Mouse (Mus musculus) neural tube, embryonic 10.5 days (tissue): Measurements from ENCODE around the gene Pcolce.
A peak's percentile ranks its signal among the peaks of the same experiment; 100 is the strongest.

Experiments
- DNase-seq: peaks from one replicate; pipeline ENCODE4 v3.0.0-alpha.2; 2017; ENCODE audit warnings: low spot score; ENCODE audit errors: extremely low spot score

Gene Pcolce

GRCm38 (mm10) chr5:137613550-137613949, at the start of gene Pcolce:
TSS of gene Pcolce (minus strand) at chr5:137613784.
- no peak for DNase-seq

DNA sequence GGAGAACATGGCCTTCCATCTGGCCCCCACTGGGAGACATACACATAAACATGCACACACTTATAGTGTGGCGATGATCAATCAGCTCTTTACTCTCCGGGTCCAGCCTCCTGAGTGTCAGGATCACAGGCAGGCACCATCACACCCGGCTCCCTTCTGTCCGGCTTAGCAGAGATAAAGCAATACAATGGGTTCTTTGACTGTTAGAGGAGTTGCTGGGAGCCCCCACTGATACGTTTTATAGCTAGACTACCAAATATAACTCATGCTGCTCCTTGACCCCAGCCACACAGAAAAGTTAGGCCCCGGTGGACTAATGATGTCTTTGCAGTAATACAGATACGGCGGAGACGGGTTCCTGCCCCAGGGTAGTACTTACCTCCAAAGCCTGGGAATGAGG, 49.5 kb upstream of the Pcolce start:
- DNase-seq = no peak

DNA sequence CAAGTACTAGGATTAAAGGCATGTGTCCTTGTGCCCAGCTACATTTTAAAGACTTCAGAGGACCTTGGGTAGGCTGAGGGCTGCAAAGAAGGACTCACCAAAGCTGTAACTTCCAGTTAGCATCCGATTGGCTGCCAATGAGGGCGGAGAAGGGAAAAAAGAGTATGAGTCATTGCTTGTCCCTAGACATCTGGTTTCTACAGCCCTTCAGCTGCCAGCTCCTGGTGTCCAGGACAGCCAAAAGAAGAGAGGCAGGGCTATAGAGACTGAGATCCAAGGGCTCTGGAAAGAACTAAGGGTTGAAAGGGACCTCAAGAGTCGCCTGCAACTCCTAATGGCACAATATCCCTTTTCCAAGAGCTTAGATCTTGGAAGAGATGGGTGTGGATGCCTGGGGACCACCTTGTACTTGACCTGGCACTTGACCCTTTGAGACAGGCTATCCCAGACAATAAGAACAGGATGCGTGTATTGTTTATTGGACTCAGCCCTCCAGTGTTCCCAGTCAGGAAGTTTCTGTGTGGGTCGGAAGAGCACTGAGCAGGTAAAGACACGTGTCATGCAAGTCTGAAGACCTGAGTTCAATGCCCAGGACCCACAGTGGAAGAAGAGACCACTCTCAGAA, 46.6 kb upstream of the Pcolce start:
- no peak for DNase-seq

GRCm38 (mm10) chr5:137656977-137657376, 43.4 kb upstream of the Pcolce start:
- DNase-seq = peak; percentile 42

GRCm38 (mm10) chr5:137654746-137655145, 41.2 kb upstream of the Pcolce start:
- no peak for DNase-seq

DNA sequence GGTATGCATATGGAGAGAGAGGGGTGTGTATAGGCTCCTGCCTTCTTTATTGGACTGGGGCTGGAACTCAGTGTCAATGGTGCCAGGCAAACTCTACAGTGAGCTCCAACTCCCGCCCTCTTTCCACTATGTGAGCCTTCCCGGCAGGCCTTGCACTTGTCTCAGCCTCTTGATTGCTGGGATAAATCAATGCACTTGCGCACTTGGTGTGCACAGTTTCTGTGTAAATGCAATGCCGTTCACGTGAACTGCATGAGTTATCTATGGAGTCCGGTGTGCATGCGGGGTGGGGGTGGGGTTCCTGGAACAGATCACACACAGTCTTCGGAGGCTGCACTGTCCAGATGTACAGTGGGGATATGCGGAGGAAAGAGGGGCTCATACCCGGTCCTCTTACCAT, 39.8 kb upstream of the Pcolce start:
- no peak for DNase-seq

DNA sequence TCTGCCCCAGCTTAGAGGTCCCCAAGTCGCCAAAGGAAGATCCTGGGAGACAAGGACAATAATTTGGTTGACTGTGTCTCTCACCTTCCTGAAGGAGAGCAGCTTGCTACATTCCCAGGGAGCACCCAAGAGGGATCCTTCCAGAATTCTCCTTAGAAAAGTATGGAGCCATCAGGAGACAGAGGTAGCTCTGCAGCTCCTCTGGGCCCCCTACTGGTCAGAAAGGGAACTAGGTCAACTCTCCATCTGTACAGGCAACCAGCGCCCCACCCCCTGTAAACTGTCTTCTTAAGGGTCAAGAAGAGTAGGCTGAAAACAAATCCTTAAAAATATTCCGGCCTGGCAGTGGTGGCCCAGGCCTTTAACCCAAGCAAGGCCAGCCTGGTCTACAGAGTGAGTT, 38.9 kb upstream of the Pcolce start:
- peak; percentile 67 for DNase-seq

GRCm38 (mm10) chr5:137649669-137650571, 36.3 kb upstream of the Pcolce start:
- peak; percentile 35 for DNase-seq

DNA sequence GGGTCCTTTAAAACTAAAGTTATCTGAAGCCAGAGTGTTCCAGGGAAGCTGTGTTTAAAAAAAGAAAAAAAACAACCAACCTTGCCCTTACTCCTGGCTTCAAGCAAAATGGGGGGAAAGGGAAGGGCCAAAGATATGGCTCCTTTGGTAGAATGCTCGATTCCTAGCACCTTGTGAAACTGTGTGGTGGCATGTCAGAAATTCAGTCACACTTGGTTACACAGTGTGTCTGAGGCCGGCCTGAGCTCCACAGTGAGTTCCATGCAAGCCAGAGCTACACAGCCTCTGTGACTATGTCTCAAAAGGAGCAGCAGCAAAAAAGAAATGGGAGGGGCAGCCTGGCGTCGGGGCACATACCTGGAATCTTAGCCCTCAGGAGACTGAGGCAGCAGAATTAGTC, 35.7 kb upstream of the Pcolce start:
- no peak for DNase-seq

GRCm38 (mm10) chr5:137647827-137648601, 34.4 kb upstream of the Pcolce start:
- DNase-seq = no peak

- peak; percentile 45 for DNase-seq
Measured at GRCm38 (mm10) chr5:137645652-137646091, 32.1 kb upstream of the Pcolce start, which contains the start of gene Irs3. TSS of gene Irs3 (minus strand) at chr5:137645714.

- peak; percentile 40 for DNase-seq
Measured at GRCm38 (mm10) chr5:137645091-137645651, 31.6 kb upstream of the Pcolce start.

DNA sequence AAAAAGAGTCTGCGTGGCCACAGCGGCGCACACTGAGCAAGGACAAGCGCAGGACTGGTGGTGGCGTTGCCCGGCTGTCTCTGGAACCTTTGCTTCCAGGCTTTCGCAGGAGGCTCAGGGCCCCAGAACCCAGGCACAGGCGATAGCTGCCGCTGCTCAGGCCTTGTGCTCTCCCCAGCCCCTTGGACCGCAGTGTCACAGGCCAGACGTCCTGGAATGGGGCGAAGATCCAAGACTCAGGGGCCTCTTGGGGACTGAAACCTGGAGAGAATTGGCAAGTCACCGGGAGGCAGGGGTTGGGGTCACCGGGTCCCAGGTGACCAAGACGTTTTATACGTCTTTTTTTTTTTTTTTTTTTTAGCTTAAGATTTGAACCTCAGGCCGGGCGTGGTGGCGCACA, 30.9 kb upstream of the Pcolce start:
- DNase-seq = no peak

DNA sequence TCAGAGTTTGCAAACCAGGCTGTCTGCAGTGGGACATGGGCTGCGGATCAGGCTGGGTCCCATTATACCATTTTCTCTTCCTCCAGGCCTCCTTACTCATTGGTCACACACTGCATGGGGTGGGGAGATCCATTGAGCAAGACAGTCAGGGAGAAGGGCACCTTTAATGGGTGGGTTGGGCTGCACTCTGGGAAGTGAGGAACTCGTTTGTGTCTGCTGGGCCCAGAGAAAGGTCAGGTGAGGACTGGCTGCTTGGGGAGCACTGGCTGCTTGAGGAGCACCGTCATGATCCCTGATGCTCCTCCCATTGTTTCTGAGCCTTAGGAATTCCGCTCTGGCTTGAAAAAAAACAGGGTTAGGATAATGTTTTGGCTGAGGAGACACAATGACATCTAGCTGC, 29.3 kb upstream of the Pcolce start:
- DNase-seq = no peak

DNA sequence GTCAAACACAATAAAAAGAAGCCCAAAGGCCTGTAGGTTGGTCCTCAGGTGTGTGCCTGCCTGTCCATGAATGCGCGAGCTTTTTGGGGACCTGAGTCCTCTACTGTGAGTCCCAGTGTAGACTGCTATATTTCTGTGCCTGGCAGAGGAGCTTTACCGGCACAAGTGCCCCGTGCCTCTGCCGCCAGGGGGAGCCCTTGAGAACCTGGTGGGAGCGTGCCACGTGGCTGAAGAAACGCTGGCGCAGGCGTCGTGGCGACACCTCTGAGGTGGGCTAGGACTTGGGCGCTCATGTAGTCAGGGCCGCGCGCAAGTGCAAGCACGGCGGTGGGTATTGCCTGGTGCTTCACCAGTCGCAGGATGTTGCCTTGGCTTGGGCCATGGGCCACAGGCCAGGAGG, 27.5 kb upstream of the Pcolce start, which contains the start of gene Sap25:
Gene Sap25 (plus strand): TSS at position 281 of the 400 bp plus-strand sequence.
- no peak for DNase-seq

- no peak for DNase-seq
Measured at GRCm38 (mm10) chr5:137639472-137639871, 25.9 kb upstream of the Pcolce start.

DNA sequence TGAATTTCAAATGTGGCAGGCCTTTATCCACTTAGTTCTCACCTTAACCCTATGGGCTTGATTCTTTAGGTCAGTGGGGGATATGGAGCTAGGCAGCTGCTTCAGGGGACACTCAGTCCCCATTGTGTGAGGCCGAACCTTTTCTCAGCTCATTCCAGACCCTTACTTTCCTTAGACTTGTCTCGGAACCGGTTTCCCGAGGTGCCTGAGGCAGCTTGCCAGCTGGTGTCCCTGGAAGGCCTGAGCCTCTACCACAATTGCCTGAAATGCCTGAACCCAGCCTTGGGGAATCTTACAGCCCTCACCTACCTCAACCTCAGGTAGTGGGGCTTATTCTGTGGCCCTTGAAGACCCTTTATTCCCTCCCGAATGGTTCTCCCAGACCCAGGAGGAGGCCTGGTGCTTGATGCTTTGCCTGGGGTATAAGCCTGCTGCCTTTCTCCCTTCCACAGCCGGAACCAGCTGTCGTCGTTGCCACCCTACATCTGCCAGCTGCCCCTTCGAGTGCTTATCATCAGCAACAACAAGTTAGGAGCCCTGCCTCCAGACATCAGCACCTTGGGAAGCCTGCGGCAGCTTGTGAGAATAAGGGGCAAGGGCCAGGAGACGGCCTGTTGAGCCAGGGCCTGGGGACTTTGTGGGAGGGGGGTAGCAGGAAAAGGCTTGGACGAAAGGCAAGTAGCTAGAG, 20.0 kb upstream of the Pcolce start:
- DNase-seq = no peak

DNA sequence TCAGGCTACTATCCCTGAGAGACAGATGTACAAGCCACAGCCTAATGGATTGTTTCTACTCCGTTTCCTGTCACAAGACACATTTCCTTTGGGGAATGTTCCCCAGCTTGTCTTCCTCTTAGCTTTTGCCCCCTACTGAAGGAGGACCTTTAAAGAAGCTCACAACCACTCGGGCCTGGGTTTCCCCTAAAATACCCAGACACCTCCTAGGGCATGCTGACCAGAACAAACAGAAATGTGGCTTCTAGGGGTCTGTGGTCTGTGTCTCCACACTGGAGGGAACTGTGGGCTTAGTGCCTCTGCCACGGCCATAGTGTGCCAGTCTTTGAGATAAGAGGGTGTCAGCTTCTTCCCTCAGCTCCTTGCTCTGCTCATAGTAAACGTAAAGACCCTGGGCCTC, 18.0 kb upstream of the Pcolce start:
- DNase-seq = no peak

DNA sequence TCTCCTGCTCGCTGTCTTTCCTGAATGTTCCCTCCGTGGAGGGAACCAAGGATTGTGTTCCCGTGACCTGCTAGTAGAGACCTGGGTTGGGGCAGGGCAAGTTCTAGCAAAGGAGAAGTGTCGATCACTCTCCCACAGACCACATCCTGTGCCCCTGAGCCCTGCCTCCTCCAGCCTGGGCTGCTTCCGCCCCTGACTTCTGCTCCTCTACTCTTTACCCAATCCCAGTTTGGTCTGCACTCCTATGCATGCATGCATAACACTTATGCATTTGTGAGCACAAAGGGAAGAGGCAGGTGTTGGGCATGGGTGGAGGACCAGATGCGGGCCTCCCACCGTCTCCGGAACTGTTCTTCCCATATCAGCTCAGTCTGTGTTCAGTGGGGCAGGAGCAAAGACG, 17.6 kb upstream of the Pcolce start:
- no peak for DNase-seq

DNA sequence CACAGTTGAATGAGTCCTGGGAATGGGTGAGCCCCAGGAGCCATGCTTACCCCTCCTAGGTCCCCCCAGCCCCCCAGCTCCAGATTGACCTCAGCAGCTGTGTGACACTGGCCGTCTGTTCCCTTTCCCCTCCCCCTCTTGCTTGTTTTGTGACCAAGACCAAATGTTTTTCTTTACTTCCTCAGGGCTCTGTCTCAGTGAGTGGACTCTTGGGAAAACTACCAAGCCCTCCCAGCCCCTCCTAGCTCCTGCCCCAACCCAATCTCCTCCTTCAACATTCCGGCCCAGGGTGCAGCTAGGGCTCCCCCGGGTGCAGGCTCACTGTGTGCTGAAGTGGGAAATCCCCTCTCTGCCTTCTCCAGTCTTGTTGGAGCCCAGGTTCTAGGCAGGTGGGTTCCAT, 17.0 kb upstream of the Pcolce start:
- DNase-seq = no peak
